Mouse (Mus musculus) forebrain, postnatal 0 days (tissue): Measurements from ENCODE around the gene Hspb1. TPM values are rescaled to one million over a fixed set of nuclear protein-coding genes. Genes with fewer than 3 reads are reported as not detected.

Experiments
- ATAC-seq: fragments of 200-750 bp; cut with Nextera tagmentation; 2 replicates; pipeline ENCODE4 v1.8.0; 2017; ENCODE audit warnings: mild to moderate bottlenecking, moderate library complexity
- DNase-seq: peaks from one replicate; pipeline ENCODE4 v3.0.0-alpha.2; 2015
- H3K27ac ChIP-seq: fragments of 300-500 bp; sonication (generic); 2 replicates; pipeline ENCODE4 v1.5.1; 2014; ENCODE audit warnings: low read depth, mild to moderate bottlenecking, antibody characterized with exemption, low read length, moderate library complexity, mixed read lengths
- H3K27me3 ChIP-seq: fragments of 300-500 bp; sonication (generic); 2 replicates; pipeline ENCODE4 v1.6.1; 2014; ENCODE audit warnings: mild to moderate bottlenecking, low read length, mixed read lengths; ENCODE audit not compliant: insufficient read depth
- H3K36me3 ChIP-seq: fragments of 300-500 bp; sonication (generic); 2 replicates; pipeline ENCODE4 v1.6.1; 2014; ENCODE audit warnings: mild to moderate bottlenecking, moderate library complexity; ENCODE audit not compliant: insufficient read depth
- H3K4me1 ChIP-seq: fragments of 300-500 bp; sonication (generic); 2 replicates; pipeline ENCODE4 v1.6.1; 2014; ENCODE audit warnings: antibody characterized with exemption; ENCODE audit not compliant: insufficient read depth
- H3K4me2 ChIP-seq: fragments of 300-500 bp; sonication (generic); 2 replicates; pipeline ENCODE4 v1.6.1; 2014; ENCODE audit warnings: low read depth, mild to moderate bottlenecking, moderate library complexity
- H3K4me3 ChIP-seq: fragments of 300-500 bp; sonication (generic); 2 replicates; pipeline ENCODE4 v1.5.1; 2014; ENCODE audit warnings: low read depth, low read length, mixed read lengths
- H3K9ac ChIP-seq: fragments of 300-500 bp; sonication (generic); 2 replicates; pipeline ENCODE4 v1.6.1; 2014; ENCODE audit warnings: mild to moderate bottlenecking
- H3K9me3 ChIP-seq: fragments of 300-500 bp; sonication (generic); 2 replicates; pipeline ENCODE4 v1.6.1; 2016; ENCODE audit warnings: low read length
- CTCF ChIP-seq: sonication (generic); IDR thresholded peaks from 2 replicates; pipeline ENCODE4 v1.5.1; 2016; ENCODE audit warnings: antibody characterized with exemption, control low read depth, low read depth
- WGBS: fragments of 180-500 bp; shearing (Covaris S2); extraction: QIAGEN DNeasy Blood & Tissue Kit; methylation state at CpG from one replicate; pipeline ENCODE4 v1.1.7; 2014; 5-methylcytosine and 5-hydroxymethylcytosine counted together
- polyA plus RNA-seq: library from polyadenylated mRNA; unstranded; fragments of >200 nt; fragmentation: Nextera tagmentation; extraction: Ambion mirVana; gene quantifications from 2 replicates; pipeline ENCODE4 v1.2.1, GENCODE M21; 2015
- total RNA-seq: library from RNA; depleted of rRNA; stranded (reverse); fragments of >200 nt; gene quantifications from 2 replicates; pipeline ENCODE4 v1.2.3, GENCODE M21; 2014

The Hspb1 gene
- total and polyA plus RNA-seq, 2 experiments from 2014 or later: 11.2 to 11.5 TPM

- H3K27me3 ChIP-seq: no peaks in the 10 kb centered on the region
- no peaks in the 10 kb centered on the region for H3K9me3 ChIP-seq
- peaks cover 24% of the 10 kb centered on the region for H3K36me3 ChIP-seq
- DNase-seq (no peak), ATAC-seq (no peak)
- TF ChIP-seq CTCF: no peak
- 63% methylated on average over 8 of the region's 8 CpGs for WGBS
- no peak overlapping the region for H3K4me3 ChIP-seq
- no peak overlapping the region for H3K9ac ChIP-seq
- H3K4me2 ChIP-seq: no peak overlapping the region
- H3K4me1 ChIP-seq: 0 out of 2 replicates have a peak, but pooled peaks cover 11% of the 10 kb centered on the region
- H3K27ac ChIP-seq: no peak overlapping the region
These were observed 17.9 kb downstream of the Hspb1 start for GRCm38 (mm10) chr5:135905320-135906225.

DNA sequence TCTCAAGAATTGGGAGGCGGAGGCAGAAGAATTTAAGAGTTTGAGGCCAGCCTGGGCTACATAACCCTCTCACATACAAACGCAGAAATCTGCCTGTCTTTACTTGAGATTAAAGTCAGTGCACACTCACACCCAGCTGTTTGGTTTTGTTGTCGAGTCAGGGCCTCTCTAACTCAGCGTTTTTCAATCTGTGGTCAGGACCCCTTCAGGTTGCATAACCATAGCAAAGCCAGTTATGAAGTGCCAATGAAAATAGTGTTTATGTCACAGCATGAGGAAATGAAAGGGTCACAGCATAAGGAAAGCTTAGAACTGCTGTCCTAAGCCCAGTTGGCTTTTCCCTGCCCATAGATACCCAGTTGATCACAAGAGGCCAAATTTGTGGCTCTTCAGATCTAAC is 19.1 kb downstream of the Hspb1 start:
- no peak overlapping the region for H3K4me3 ChIP-seq
- H3K9me3 ChIP-seq: no peaks in the 10 kb centered on the region
- H3K36me3 ChIP-seq: peaks cover 35% of the 10 kb centered on the region
- no peak overlapping the region for H3K9ac ChIP-seq
- H3K4me2 ChIP-seq: no peak overlapping the region
- no peaks in the 10 kb centered on the region for H3K27me3 ChIP-seq
- H3K4me1 ChIP-seq: 0 out of 2 replicates have a peak, but pooled peaks cover 11% of the 10 kb centered on the region
- H3K27ac ChIP-seq: no peak overlapping the region
- DNase-seq (no peak), ATAC-seq (no peak)
- whole genome bisulfite sequencing: 84% methylated on average over 4 of the region's 4 CpGs
- TF ChIP-seq CTCF: no peak

- Histone ChIP-seq H3K4me3 (no peak overlapping the region), H3K27ac (no peak overlapping the region), H3K9ac (no peak overlapping the region), H3K9me3 (no peaks in the 10 kb centered on the region), H3K27me3 (no peaks in the 10 kb centered on the region), H3K4me1 (0 out of 2 replicates have a peak, but pooled peaks cover 11% of the 10 kb centered on the region), H3K36me3 (peaks cover 37% of the 10 kb centered on the region), H3K4me2 (no peak overlapping the region)
- DNase-seq (no peak), ATAC-seq (no peak)
- 79% methylated on average over 13 of the region's 13 CpGs for WGBS
- TF ChIP-seq CTCF: no peak
These were observed 19.5 kb downstream of the Hspb1 start for GRCm38 (mm10) chr5:135907256-135907655.

- H3K36me3 ChIP-seq: peaks cover 40% of the 10 kb centered on the region
- WGBS: 40% methylated on average over 12 of the region's 12 CpGs
- ATAC-seq (no peak), DNase-seq (no peak)
- no peaks in the 10 kb centered on the region for H3K27me3 ChIP-seq
- H3K9me3 ChIP-seq: no peaks in the 10 kb centered on the region
- no peak overlapping the region for H3K27ac ChIP-seq
- no peak for TF ChIP-seq CTCF
- 0 out of 2 replicates have a peak, but pooled peaks cover 8% of the 10 kb centered on the region for H3K4me1 ChIP-seq
- H3K9ac ChIP-seq: no peak overlapping the region
- no peak overlapping the region for H3K4me2 ChIP-seq
- H3K4me3 ChIP-seq: no peak overlapping the region
These were observed 20.5 kb downstream of the Hspb1 start for GRCm38 (mm10) chr5:135908185-135908584.

DNA sequence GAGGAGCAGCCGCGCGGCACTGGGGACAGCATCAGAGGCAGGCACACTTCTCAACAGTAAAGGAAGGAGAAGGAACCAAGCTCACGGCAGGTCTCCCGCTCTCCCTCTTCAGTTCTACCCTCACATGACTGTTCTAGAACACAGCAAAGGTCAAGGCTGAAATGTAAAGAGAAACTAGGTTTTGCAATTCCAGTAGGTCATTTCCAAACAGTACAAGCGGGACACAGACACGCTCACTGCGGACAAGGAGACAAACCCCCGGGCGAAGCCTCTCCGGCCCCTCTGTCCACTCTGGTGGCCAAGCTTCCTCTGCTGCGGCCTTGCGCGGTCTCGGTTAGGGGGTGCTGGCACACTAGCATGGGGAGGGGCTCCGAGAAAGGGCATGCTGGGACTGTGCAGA is 21.3 kb downstream of the Hspb1 start:
- Histone ChIP-seq H3K9me3 (no peaks in the 10 kb centered on the region), H3K4me3 (no peak overlapping the region), H3K27ac (no peak overlapping the region), H3K36me3 (peaks cover 40% of the 10 kb centered on the region), H3K9ac (no peak overlapping the region), H3K27me3 (no peaks in the 10 kb centered on the region), H3K4me2 (no peak overlapping the region), H3K4me1 (0 out of 2 replicates have a peak, but pooled peaks cover under 1% of the 10 kb centered on the region)
- 92% methylated on average over 16 of the region's 16 CpGs for WGBS
- TF ChIP-seq CTCF: no peak
- ATAC-seq (no peak), DNase-seq (no peak)

- no peak for DNase-seq
- no peaks in the 10 kb centered on the region for H3K27me3 ChIP-seq
- H3K27ac ChIP-seq: no peak overlapping the region
- no peak overlapping the region for H3K4me3 ChIP-seq
- no peaks in the 10 kb centered on the region for H3K4me1 ChIP-seq
- no peaks in the 10 kb centered on the region for H3K9me3 ChIP-seq
- H3K36me3 ChIP-seq: peaks cover 40% of the 10 kb centered on the region
- no peak for ATAC-seq
- TF ChIP-seq CTCF: no peak
- no peak overlapping the region for H3K9ac ChIP-seq
- 86% methylated on average over 10 of the region's 10 CpGs for WGBS
- no peak overlapping the region for H3K4me2 ChIP-seq
These were observed 21.9 kb downstream of the Hspb1 start for GRCm38 (mm10) chr5:135909646-135910045.

- TF ChIP-seq CTCF: no peak
- WGBS: 92% methylated on average over 25 of the region's 25 CpGs
- H3K27me3 ChIP-seq: no peaks in the 10 kb centered on the region
- no peak for ATAC-seq
- no peak for DNase-seq
- H3K9me3 ChIP-seq: no peaks in the 10 kb centered on the region
- no peak overlapping the region for H3K9ac ChIP-seq
- no peak overlapping the region for H3K4me3 ChIP-seq
- no peak overlapping the region for H3K27ac ChIP-seq
- no peak overlapping the region for H3K4me2 ChIP-seq
- H3K4me1 ChIP-seq: no peaks in the 10 kb centered on the region
- peaks cover 44% of the 10 kb centered on the region for H3K36me3 ChIP-seq
These were observed 23.1 kb downstream of the Hspb1 start for GRCm38 (mm10) chr5:135910813-135911212.
